Mouse (Mus musculus) adrenal gland (tissue): ENCODE results near the gene Tiam2.

Experiments
- intact Hi-C: fragments of 180-260 bp; cut with DNase I; formaldehyde crosslinking; loops from one replicate; pipeline ENCODE4 v1.15.1; 2025
- long read RNA-seq, 2 experiments: library from polyadenylated mRNA; unstranded; transcript quantifications; one replicate each; pipeline ENCODE4 v2.0.0; 2020; ENCODE audit warnings: borderline replicate concordance in 1 of 2; ENCODE audit not compliant: insufficient replicate concordance in 1 of 2

Gene Tiam2
- long read RNA-seq, experiment 1, full-length matches to known transcripts, result 1 of 11 reads
- long read RNA-seq, experiment 1, partial matches to known transcripts, result 4 of 11 reads
- long read RNA-seq, experiment 1, other reads (novel, unspliced or antisense), result 6 of 11 reads
- long read RNA-seq, experiment 2, partial matches to known transcripts, result 1 of 8 reads
- long read RNA-seq, experiment 2, other reads (novel, unspliced or antisense), result 7 of 8 reads

GRCm38 (mm10) chr17:3326148-3326902 is at the start of gene Tiam2:
Gene Tiam2 (plus strand): TSS chr17:3326573.
- intact Hi-C loops, result no loop called here

DNA sequence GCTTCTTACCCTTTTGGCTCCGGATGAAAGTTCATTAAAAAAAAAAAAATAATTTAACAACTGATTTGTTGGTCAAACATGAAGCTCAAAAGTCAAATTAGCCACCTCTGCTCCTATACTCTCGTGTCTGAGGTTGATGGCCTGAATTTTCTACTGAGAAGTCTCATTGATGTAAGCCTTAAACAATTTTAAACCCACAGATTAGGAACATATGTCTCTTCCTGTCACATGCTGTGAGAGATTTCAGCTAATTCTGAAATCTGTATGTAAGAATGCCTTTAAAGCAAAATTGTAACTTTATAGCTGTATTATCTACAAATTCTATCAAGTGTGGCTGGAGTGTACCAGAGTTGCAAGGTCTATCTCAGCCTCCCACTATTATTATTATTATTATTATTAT is 46.1 kb upstream of the Tiam2 start:
- intact Hi-C loops, result no loop called here

DNA sequence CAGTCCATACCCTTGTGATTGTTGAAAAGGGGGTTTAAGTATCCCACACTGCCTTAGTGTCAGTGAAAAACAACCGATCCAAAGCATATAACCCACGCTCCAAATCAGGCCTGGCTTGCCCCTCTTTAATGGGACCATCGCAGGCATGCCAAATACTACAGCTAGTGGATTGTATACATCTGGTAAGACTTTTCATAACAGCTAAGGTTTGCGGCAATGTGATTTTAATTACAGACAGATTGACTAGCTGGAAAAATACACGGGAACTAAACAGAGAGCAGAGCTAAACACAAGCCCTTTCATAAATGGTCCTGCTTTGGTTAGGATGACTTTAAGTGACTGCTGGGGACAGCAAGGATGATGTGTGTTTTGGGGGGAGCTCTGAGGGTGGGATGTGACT is 44.4 kb upstream of the Tiam2 start:
- intact Hi-C loops, result no loop called here

DNA sequence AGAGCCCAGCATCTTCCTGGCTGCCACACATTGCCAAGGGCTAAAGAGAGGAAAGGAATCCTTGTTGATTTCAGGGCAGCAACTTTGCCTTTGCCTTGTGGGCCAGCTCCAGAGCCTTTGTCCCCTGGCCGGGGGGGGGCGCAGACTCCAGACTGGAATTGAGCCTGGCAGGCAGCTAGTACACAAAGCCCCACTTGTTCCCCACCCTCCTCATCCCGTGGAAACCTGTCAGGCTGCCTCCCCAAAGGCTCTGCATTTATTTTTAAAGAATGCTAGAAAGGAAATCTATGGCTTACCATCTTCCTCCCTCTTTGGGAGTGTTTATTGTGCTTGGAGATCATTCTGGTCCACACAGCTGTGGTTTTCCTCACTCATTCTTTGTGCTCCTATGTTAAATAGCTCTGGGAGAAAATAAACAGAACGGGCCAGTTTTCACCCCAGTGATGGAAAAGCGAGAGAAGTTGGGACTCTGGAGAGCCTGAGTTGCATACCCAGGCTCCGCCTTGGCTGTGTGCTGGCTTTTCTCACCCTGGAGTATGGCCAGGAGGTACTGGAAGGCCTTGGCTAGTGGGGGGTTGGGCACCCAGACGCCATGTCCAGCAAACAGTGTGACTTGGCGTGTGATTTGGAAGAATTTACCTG is 41.2 kb upstream of the Tiam2 start:
- intact Hi-C loops, result loop anchor here (5.0 kb wide), 2 partner anchors 67 to 162 kb away; no protein-coding TSS in a partner anchor

- intact Hi-C loops, result loop anchor here (5.0 kb wide), 2 partner anchors 66 to 161 kb away; no protein-coding TSS in a partner anchor
Observed at GRCm38 (mm10) chr17:3286123-3286825, 40.1 kb upstream of the Tiam2 start.

- intact Hi-C loops, result loop anchor here (5.0 kb wide), 2 partner anchors 64 to 159 kb away; no protein-coding TSS in a partner anchor
Observed at GRCm38 (mm10) chr17:3288341-3288740, 38.0 kb upstream of the Tiam2 start.

DNA sequence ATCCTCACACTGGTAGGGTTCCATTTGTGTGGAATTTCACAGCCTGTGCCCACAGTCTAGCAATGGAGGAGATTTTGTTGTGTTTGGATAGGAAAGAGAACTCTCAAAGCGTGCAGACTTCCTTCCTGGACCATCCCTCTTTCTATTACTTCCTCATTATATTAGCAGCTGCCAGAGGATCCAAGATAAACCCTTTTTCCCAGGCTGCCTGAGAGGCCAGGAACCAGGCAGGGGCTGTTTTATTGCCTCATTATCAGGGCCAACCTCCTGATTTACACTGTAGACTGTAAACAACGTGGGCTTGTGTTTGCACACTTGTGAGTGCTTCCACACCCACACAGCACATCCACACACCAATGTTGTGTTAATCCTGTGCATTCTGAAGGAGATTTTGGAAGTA is 31.3 kb upstream of the Tiam2 start:
- intact Hi-C loops, result no loop called here

GRCm38 (mm10) chr17:3299487-3299886 is 26.9 kb upstream of the Tiam2 start:
- intact Hi-C loops, result no loop called here

DNA sequence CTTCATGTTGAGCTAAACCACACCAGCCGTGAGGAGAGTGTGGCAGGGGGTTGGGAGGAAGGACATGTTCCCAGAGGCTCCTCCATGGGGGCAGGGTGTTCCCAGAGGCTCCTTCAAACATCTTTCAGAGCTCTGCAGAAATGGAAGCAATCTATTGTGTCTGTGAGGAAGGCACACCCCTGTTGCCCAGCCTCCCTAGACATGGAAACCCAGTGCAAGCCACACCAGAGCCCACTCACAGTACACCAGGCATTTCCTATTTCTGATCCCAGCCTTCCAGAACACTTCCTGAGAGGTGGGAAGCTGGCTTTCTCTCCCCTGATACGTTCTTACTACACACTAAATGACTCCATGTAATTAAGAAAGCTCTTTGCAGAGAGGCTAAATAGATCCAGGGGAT is 20.4 kb upstream of the Tiam2 start:
- intact Hi-C loops, result no loop called here

DNA sequence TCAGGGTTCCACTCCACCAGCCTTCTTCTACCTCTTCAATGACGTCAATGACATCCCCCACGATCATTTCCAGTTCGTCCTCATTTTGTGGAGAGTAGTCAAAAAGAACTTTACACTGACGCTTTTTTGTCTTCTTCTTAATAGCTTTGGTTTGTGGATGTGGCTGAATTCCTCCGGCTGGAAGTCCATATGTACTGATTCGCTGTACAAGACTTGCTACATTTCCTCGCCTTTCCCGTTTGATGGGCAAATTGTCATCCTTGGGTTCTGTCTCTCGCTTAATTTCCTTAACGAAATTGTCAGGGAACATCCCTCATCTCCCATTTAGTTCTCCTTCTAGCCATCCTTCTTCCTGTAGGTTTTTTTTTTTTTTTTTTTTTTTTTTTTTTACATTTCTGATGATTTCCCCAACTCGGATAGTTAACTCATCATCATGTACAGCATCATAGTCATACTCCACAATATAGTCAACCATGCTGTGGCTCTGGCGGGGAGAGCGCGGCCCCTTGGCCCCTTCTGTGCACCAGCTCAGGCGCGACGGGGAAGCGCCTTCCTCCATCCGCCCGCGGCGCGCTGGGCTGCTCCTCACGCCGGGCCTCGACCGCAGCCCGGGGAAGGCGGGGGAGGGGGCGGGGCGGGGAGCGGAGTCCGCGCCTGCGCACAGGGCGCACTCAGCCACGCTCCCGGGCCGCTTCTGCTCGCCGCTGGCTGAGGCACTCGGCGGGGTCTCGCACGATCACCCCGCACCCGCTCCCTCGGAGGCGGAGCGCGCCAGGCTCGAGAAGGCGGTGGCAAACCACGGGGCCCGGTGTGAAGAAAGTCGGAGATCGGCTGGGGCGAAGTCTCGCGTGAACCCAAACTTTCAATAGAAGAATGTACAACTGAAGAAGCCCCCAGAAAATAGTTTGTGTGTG is 12.4 kb upstream of the Tiam2 start:
- intact Hi-C loops, result no loop called here

GRCm38 (mm10) chr17:3314625-3315020 is 11.8 kb upstream of the Tiam2 start:
- intact Hi-C loops, result no loop called here

DNA sequence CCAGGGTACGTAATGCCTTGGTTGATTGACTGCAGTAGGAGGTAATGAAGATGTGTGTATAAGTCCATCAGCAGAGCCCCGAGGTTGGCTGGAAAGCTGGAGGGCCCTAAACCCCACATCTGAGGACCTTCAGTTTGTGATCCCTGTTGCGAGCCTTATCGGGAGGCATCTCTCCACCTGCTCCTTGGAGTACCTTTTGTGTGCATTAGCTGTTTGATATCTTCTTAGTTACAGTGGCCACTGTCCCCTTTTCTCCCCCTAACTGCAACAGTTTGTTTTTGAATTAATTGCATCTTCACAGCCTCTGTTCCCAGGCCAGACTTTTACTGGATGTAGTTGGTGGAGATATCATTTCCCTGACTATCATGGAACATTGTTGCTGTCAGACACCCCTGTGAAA is 10.8 kb upstream of the Tiam2 start:
- intact Hi-C loops, result no loop called here

DNA sequence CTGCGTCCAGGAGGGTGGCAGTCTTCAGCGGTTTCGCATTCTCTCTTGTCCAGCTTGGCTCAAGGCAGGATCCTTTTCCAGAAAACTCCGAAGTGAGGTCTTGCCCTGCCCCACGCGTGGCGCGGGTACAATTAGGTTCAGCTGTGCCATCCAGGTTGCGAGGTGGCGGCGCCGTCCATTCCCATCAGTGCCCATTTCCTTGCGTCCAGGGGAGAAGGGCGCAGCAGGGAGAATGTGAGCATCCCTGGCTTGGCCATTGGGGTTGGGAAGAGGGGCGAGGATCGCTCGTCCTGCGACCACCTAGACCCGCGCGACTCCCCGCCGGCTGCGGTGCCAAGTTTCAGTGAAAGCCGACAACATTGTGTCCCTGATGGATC is 518 bp downstream of the Tiam2 start:
- intact Hi-C loops, result no loop called here

- intact Hi-C loops, result no loop called here
Observed at GRCm38 (mm10) chr17:3327335-3327734, 962 bp downstream of the Tiam2 start.

DNA sequence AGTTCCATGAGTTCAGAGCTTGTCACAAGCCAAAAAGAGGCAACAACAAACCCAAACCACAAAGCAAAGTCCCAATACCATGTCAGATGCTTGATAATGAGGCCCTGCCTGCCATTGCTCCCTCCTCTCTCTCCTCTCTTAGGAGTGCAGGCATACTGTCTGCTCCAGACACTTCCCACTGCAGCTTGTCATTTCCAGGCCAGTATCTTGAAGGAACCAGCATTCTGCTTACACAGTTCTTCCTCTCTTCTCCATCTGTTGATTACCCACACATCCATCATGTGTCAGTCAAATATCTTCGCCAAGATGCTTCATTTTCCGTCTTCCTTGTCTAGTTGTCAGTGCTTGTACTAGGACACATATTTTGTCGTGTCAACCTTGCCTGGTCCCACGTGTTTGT is 2.4 kb downstream of the Tiam2 start:
- intact Hi-C loops, result no loop called here

- intact Hi-C loops, result no loop called here
Observed at GRCm38 (mm10) chr17:3329429-3329828, 3.1 kb downstream of the Tiam2 start.

GRCm38 (mm10) chr17:3331721-3332461 is 5.5 kb downstream of the Tiam2 start:
- intact Hi-C loops, result no loop called here

- intact Hi-C loops, result no loop called here
Observed at GRCm38 (mm10) chr17:3336161-3336739, 9.9 kb downstream of the Tiam2 start.

DNA sequence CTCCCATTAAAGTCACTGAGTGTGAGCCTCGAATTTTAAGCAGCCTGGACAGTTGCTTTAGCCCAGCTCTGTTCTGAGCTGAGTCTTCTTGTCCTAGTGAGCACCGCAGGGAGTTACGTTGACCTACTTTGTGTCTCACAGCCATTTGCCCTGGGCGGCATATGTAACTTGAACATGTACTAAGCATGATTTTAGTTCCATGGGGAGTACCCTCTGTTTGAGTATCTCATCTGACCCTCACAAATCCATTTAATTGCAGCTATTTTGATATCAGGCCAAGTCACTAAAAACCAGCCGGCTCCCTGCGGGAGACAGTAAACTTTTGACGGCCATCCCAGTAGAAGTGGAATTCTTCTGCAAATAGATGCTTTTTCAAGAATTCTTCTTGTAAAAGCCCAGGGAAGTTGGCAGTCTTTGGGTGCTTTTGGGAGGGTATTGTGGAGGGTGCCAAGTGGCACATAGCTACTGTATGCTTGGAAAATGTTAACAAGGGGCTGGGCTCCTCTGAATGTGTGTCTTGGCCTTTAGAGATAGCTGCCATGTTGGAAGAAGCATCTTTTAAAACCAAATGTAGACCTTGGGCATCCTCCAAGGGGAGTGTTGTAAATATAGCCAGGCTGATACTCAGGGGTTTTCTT is 10.6 kb downstream of the Tiam2 start:
- intact Hi-C loops, result no loop called here
